Mouse (Mus musculus) forebrain, embryonic 15.5 days (tissue): ENCODE measurements around the gene Snta1. TPM values are rescaled to one million over a fixed set of nuclear protein-coding genes. Genes with fewer than 3 reads are reported as not detected.
A peak's percentile ranks its signal among the peaks of the same experiment; 100 is the strongest.

ENCODE experiments used
- ATAC-seq: fragments of 200-750 bp; cut with Nextera tagmentation; replicated peaks from 2 replicates; pipeline ENCODE4 v1.8.0; 2017; ENCODE audit warnings: mild to moderate bottlenecking, moderate TSS enrichment, moderate library complexity
- H3K27ac ChIP-seq: fragments of 300-500 bp; sonication (generic); replicated peaks from 2 replicates; pipeline ENCODE4 v1.5.1; 2015; ENCODE audit warnings: mild to moderate bottlenecking, inconsistent platforms
- H3K27me3 ChIP-seq: fragments of 300-500 bp; sonication (generic); 2 replicates; pipeline ENCODE4 v1.6.1; 2015; ENCODE audit warnings: inconsistent platforms
- H3K36me3 ChIP-seq: fragments of 300-500 bp; sonication (generic); 2 replicates; pipeline ENCODE4 v1.6.1; 2015; ENCODE audit warnings: mild to moderate bottlenecking, inconsistent platforms
- H3K4me1 ChIP-seq: fragments of 300-500 bp; sonication (generic); 2 replicates; pipeline ENCODE4 v1.6.1; 2015; ENCODE audit warnings: inconsistent platforms
- H3K4me2 ChIP-seq: fragments of 300-500 bp; sonication (generic); replicated peaks from 2 replicates; pipeline ENCODE4 v1.6.1; 2015; ENCODE audit warnings: mild to moderate bottlenecking, inconsistent platforms
- H3K4me3 ChIP-seq: fragments of 300-500 bp; sonication (generic); 2 replicates; pipeline ENCODE4 v1.5.1; 2015; ENCODE audit warnings: mild to moderate bottlenecking, inconsistent platforms
- H3K9ac ChIP-seq: fragments of 300-500 bp; sonication (generic); replicated peaks from 2 replicates; pipeline ENCODE4 v1.6.1; 2015; ENCODE audit warnings: mild to moderate bottlenecking, inconsistent platforms
- H3K9me3 ChIP-seq: fragments of 300-500 bp; sonication (generic); 2 replicates; pipeline ENCODE4 v1.6.1; 2016; ENCODE audit warnings: inconsistent platforms
- WGBS: fragments of 180-500 bp; shearing (Covaris S2); methylation state at CpG from one replicate; pipeline ENCODE4 v1.1.7; 2015; ENCODE audit warnings: mixed read lengths; 5-methylcytosine and 5-hydroxymethylcytosine counted together
- polyA plus RNA-seq: library from polyadenylated mRNA; unstranded; fragments of >200 nt; fragmentation: Nextera tagmentation; extraction: Ambion mirVana; gene quantifications from 2 replicates; pipeline ENCODE4 v1.2.1, GENCODE M21; 2015

Gene Snta1
- polyA plus RNA-seq, 1 experiment from 2014 or later = 11.1 TPM

DNA sequence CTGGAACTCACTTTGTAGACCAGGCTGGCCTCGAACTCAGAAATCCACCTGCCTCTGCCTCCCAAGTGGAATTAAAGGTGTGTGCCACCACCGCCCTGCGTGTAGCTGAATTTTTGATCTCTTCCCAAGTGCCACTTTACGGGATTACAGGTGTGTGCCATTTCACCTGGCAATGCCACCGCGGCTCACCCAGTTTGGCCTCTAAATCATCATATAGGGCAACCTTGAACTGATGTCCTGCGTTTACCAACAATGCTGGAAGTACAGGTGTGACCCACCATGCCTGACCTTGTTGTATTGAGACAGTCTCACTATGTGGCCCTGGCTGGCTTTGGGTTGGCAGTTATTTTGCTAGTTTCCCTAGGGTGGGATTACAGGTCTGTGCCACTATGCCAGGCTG lies 26.8 kb upstream of the Snta1 start:
- no peak overlapping the region for H3K4me3 ChIP-seq
- no peaks in the 10 kb centered on the region for H3K36me3 ChIP-seq
- peaks cover 38% of the 10 kb centered on the region for H3K4me1 ChIP-seq
- no peaks in the 10 kb centered on the region for H3K9me3 ChIP-seq
- H3K9ac ChIP-seq = no peak overlapping the region
- no peak for ATAC-seq
- H3K27me3 ChIP-seq = no peaks in the 10 kb centered on the region
- H3K4me2 ChIP-seq = no peak overlapping the region
- WGBS = 95% methylated on average over 7 of the region's 7 CpGs
- H3K27ac ChIP-seq = peak overlapping the region; percentile 92; the same call in 1 of the 2 replicates

- 50% methylated on average over 3 of the region's 3 CpGs for WGBS
- H3K9me3 ChIP-seq = no peaks in the 10 kb centered on the region
- no peak for ATAC-seq
- no peak overlapping the region for H3K4me2 ChIP-seq
- H3K9ac ChIP-seq = no peak overlapping the region
- no peak overlapping the region for H3K4me3 ChIP-seq
- H3K4me1 ChIP-seq = peaks cover 25% of the 10 kb centered on the region
- H3K36me3 ChIP-seq = no peaks in the 10 kb centered on the region
- no peaks in the 10 kb centered on the region for H3K27me3 ChIP-seq
- H3K27ac ChIP-seq = peak overlapping the region; percentile 64
Measured at GRCm38 (mm10) chr2:154433391-154433790, 25.5 kb upstream of the Snta1 start.

DNA sequence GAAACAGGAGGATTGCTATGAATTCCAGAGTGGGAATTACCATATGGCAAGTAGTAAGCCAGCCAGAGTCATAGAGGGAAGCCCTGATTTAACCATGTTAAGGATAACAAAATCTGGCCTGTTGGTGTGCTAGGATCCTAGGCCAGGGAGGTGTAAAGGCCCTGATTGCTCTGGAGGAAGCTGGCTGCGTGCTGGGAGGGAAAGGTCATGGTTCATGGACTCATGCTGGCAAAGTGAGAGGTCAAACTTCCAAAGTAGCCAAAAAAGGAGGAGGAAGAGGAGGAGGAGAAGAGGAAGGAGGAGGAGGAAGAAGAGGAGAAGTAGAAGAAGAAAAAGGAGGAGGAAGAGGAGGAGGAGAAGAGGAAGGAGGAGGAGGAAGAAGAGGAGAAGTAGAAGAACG lies 24.8 kb upstream of the Snta1 start:
- no peaks in the 10 kb centered on the region for H3K36me3 ChIP-seq
- no peaks in the 10 kb centered on the region for H3K27me3 ChIP-seq
- no peaks in the 10 kb centered on the region for H3K9me3 ChIP-seq
- H3K9ac ChIP-seq = no peak overlapping the region
- H3K27ac ChIP-seq = no peak overlapping the region
- no peak overlapping the region for H3K4me2 ChIP-seq
- ATAC-seq = no peak
- no peak overlapping the region for H3K4me3 ChIP-seq
- H3K4me1 ChIP-seq = peaks cover 25% of the 10 kb centered on the region
- WGBS = 75% methylated on average over 2 of the region's 2 CpGs

GRCm38 (mm10) chr2:154430566-154430965 lies 22.7 kb upstream of the Snta1 start:
- 96% methylated on average over 2 of the region's 2 CpGs for WGBS
- Histone ChIP-seq H3K27me3 (no peaks in the 10 kb centered on the region), H3K9me3 (no peaks in the 10 kb centered on the region), H3K9ac (no peak overlapping the region), H3K36me3 (no peaks in the 10 kb centered on the region), H3K4me3 (no peak overlapping the region), H3K4me2 (no peak overlapping the region), H3K4me1 (peaks cover 32% of the 10 kb centered on the region), H3K27ac (no peak overlapping the region)
- no peak for ATAC-seq

DNA sequence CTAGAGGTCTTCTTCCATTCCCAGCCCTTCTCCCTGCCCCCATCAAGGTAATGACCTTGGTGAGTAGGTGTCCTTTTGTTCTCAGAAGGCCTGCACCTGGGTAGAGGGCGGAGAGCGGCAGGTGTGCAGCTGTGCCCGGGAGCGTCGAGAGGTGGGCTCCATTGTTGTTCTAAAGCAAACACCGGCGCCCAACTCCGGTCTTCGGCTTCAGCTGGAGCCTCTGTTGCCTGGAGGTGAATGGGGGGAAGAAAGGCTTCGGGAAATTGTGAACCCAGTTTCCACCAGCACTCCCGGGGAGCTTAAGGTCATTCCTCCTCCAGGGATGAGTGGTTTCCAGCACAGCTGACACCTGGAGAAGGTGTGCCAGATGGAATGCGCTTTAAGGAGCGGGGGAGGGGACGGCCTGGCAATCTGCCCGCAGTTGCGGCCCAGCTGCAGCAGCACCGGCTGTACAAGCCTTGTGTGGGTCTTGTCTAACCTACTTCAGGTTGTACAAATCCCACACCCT lies 20.0 kb upstream of the Snta1 start:
- H3K36me3 ChIP-seq = no peaks in the 10 kb centered on the region
- H3K4me1 ChIP-seq = peaks cover 22% of the 10 kb centered on the region
- ATAC-seq = no peak
- H3K27me3 ChIP-seq = no peaks in the 10 kb centered on the region
- H3K4me3 ChIP-seq = no peak overlapping the region
- H3K9me3 ChIP-seq = no peaks in the 10 kb centered on the region
- H3K27ac ChIP-seq = peak overlapping the region; percentile 92
- 0 out of 2 replicates have a peak overlapping the region, but pooled peaks have one; percentile 5 for H3K4me2 ChIP-seq
- WGBS = 17% methylated on average over 17 of the region's 17 CpGs
- H3K9ac ChIP-seq = no peak overlapping the region

DNA sequence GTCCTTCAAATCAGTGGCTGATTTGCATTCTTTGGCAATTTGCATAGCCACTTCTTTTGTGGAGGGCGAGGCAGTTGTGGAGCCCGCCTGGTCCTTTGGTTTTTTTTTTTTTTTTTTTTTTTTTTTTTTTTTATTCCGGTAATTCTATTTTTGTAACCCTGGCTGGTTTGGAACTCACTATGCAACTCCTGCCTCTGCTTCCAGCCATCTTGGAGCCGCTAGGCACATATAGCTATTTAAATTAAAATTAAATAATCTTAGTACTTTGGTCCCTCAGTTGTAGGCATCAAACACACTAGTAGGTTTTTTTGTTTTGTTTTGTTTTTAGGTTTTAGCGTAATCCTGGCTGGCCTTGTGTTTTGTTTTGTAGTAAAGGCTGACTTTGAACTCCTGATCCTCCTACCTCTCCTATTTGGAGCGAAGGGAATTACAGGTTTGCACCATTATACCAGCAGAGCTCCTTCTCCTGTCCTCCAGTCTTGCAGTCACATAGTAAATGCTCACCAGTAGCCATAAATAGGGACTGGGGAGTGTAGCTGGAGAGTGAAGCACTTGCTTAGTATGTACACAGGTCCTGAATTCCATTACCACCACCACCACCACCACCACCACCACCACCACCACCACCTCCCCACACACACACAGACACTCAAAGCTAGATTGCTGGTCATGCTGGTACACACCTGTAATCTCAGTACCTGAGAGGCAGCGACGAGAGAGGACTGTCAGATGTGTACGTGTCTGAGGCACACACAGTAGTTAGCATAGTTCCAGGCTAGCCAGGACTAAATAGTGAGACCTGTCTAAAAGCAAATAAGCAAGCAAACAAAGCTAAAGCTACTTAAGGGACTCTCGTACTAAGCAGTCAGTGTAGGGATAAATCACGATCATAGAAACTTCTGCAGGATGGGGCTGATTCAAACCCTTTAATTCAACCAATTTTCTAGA lies 19.3 kb upstream of the Snta1 start:
- Histone ChIP-seq H3K4me1 (peaks cover 24% of the 10 kb centered on the region), H3K4me3 (peak overlapping the region; percentile 33), H3K4me2 (peak overlapping the region; percentile 51), H3K9ac (peak overlapping the region; percentile 45), H3K9me3 (no peaks in the 10 kb centered on the region), H3K27ac (peak overlapping the region; percentile 92), H3K27me3 (no peaks in the 10 kb centered on the region), H3K36me3 (no peaks in the 10 kb centered on the region)
- WGBS = 35% methylated on average over 11 of the region's 11 CpGs
- no peak for ATAC-seq

DNA sequence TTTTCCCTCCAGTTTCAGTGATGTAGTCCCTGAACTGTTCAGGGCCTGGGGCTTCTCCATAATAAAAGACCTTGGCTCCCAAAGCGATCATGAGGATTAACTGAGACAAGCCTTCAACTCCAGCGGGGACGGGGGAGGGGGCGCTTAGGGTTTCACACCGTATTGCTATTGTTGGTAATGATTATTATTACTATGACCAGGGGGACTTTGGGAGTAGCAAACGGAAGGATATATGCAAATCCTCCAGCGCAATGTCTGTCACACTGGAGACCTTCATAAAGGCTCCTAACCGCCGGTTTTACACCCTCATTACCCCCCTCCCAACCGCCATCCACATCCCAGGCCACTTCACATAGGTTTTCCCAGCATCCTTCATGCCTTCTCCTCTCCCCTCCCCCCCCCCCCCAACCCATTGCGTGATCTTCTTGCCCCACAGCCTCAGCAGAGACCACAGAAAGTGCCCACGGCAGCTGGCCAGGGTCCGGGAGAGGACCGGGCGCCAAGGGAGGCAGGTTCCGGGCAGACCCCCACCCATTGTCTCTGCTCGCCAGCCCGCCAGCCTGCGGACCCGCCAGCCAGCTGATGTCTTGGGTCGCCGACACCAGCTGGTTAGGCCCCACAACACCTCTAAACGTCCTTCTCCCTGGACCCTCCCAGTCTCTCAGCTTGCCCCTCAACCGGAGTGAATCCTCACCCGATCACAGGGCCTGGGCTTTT lies 18.4 kb upstream of the Snta1 start:
- Histone ChIP-seq H3K27me3 (no peaks in the 10 kb centered on the region), H3K27ac (peak overlapping the region; percentile 92), H3K36me3 (no peaks in the 10 kb centered on the region), H3K4me2 (peak overlapping the region; percentile 51), H3K9me3 (no peaks in the 10 kb centered on the region), H3K4me1 (peaks cover 32% of the 10 kb centered on the region), H3K9ac (peak overlapping the region; percentile 45), H3K4me3 (peak overlapping the region; percentile 33)
- peak; percentile 91 for ATAC-seq
- WGBS = 3% methylated on average over 21 of the region's 25 CpGs

DNA sequence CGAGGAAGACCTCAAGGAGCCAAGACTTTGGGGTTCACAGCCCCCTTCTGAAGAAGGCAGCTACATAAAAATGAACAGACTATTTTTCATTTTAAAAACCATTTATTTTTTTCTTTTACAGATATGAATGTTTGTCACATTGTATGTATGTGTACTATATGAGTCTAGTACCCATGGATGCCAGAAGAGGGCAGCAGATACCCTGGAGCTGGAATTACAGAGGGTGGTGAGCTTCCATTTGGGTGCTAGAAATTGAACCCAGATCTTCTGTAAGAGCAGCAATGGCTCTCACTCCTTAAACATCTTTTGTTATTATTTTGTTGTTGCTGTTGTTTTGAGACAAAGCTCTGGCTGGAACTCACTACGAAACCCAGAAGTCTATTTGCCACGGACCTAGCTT lies 17.6 kb upstream of the Snta1 start:
- H3K9me3 ChIP-seq = no peaks in the 10 kb centered on the region
- no peak overlapping the region for H3K9ac ChIP-seq
- H3K27ac ChIP-seq = peak overlapping the region; percentile 92
- ATAC-seq = no peak
- peaks cover 40% of the 10 kb centered on the region for H3K4me1 ChIP-seq
- H3K4me2 ChIP-seq = no peak overlapping the region
- H3K36me3 ChIP-seq = no peaks in the 10 kb centered on the region
- no peaks in the 10 kb centered on the region for H3K27me3 ChIP-seq
- H3K4me3 ChIP-seq = no peak overlapping the region
- WGBS = 83% methylated on average over 3 of the region's 3 CpGs

- no peak overlapping the region for H3K27ac ChIP-seq
- 91% methylated on average over 2 of the region's 2 CpGs for WGBS
- H3K36me3 ChIP-seq = no peaks in the 10 kb centered on the region
- no peak for ATAC-seq
- no peak overlapping the region for H3K9ac ChIP-seq
- no peaks in the 10 kb centered on the region for H3K27me3 ChIP-seq
- no peaks in the 10 kb centered on the region for H3K9me3 ChIP-seq
- H3K4me1 ChIP-seq = peaks cover 53% of the 10 kb centered on the region
- H3K4me2 ChIP-seq = no peak overlapping the region
- no peak overlapping the region for H3K4me3 ChIP-seq
Measured at GRCm38 (mm10) chr2:154423548-154423947, 15.6 kb upstream of the Snta1 start.

- no peaks in the 10 kb centered on the region for H3K9me3 ChIP-seq
- no peaks in the 10 kb centered on the region for H3K36me3 ChIP-seq
- H3K9ac ChIP-seq = no peak overlapping the region
- H3K27ac ChIP-seq = peak overlapping the region; percentile 89
- peaks cover 45% of the 10 kb centered on the region for H3K4me1 ChIP-seq
- H3K4me2 ChIP-seq = no peak overlapping the region
- no peak overlapping the region for H3K4me3 ChIP-seq
- no peak for ATAC-seq
- WGBS = 60% methylated on average over 5 of the region's 5 CpGs
- no peaks in the 10 kb centered on the region for H3K27me3 ChIP-seq
Measured at GRCm38 (mm10) chr2:154422181-154422580, 14.3 kb upstream of the Snta1 start.

DNA sequence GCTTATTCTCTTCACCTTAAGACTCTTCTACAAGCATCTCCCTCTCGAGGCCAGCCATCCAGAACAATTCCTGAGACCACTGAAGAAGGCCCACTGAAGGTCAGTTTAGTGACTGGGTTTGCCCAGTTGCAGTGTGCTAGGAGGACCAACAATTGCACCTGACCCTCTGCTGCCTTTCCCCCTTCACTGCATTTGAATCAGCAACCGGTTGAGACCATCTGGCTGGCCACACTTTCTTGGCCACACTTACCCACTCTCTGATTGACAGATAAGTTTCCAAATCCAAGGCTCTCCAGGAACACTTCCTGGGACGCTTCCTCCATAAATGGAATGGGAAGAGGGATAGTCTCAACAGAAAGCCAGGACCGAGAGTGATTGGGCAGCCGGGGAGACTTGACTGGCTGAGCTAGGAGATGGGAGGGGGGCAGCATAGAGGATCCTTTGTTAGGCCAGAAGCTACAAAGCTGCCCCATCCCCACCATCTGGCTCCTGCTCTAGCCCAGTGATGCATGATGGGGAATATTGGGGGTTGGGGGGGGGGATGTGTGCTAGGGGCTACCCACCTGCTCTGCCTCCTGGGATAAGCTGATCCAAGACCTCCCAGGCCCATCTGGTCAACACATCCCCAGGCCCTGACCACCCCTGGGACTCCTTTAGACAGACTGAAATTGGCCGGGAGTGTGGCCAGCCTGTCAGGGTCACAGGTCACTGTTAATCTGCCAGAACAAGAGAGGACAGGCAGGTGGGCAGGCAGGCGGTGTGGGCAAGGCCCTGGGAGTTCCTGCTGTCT lies 13.2 kb upstream of the Snta1 start:
- Histone ChIP-seq H3K27me3 (no peaks in the 10 kb centered on the region), H3K4me1 (peaks cover 36% of the 10 kb centered on the region), H3K9me3 (no peaks in the 10 kb centered on the region), H3K4me2 (no peak overlapping the region), H3K36me3 (no peaks in the 10 kb centered on the region), H3K4me3 (no peak overlapping the region), H3K9ac (no peak overlapping the region), H3K27ac (peak overlapping the region; percentile 89)
- WGBS = 10% methylated on average over 7 of the region's 7 CpGs
- peak; percentile 88 for ATAC-seq
